In genomic region chr4:130711353-130711848, GRCm38 (mm10) we compare ENCODE assay signal across 16 mouse cellular contexts. TPM values are rescaled to one million over a fixed set of nuclear protein-coding genes. Genes with fewer than 3 reads are reported as not detected.
DNase-seq lines count a peak whose midpoint lies in the region; ATAC-seq and TF ChIP-seq lines count a peak whose summit lies in the region.
"Had no signal": no experiment of that assay in that cellular context is flagged by ENCODE, and none has a peak within 500 bp of the region (broad histone marks: within the 10 kb centered on the region; RNA-seq: fewer than 3 reads in every experiment).

No protein-coding gene starts in this region.

- H3K9ac ChIP-seq in forebrain, embryonic 12.5 days: no peak overlapping the region
- H3K9ac ChIP-seq in forebrain, embryonic 16.5 days (replicated peaks; ENCODE audit: low read depth, low read length): no peak overlapping the region
- no peak overlapping the region for H3K9ac ChIP-seq in neural tube, embryonic 13.5 days
- H3K9ac ChIP-seq in intestine, embryonic 16.5 days (ENCODE audit: low read depth, low read length): no peak overlapping the region
- no peak overlapping the region for H3K9ac ChIP-seq in neural tube, embryonic 15.5 days (replicated peaks)
- H3K9ac ChIP-seq: heart, embryonic 13.5 days; limb, embryonic 15.5 days; stomach, embryonic 15.5 days had no signal

- peaks cover 14% of the 10 kb centered on the region; the same call in 1 of the 2 replicates for H3K36me3 ChIP-seq in forebrain, embryonic 12.5 days (replicated peaks)
- no peaks in the 10 kb centered on the region for H3K36me3 ChIP-seq in forebrain, embryonic 16.5 days (ENCODE audit: control insufficient read depth, insufficient read depth)
- H3K36me3 ChIP-seq in neural tube, embryonic 13.5 days: no peaks in the 10 kb centered on the region
- H3K36me3 ChIP-seq in intestine, embryonic 16.5 days (ENCODE audit: control insufficient read depth, insufficient read depth, low read length): no peaks in the 10 kb centered on the region
- 0 out of 2 replicates have a peak, but pooled peaks cover 3% of the 10 kb centered on the region for H3K36me3 ChIP-seq in neural tube, embryonic 15.5 days
- H3K36me3 ChIP-seq: stomach, embryonic 15.5 days had no signal

- no peak for DNase-seq in neural tube, embryonic 10.5 days (ENCODE audit: extremely low spot score, low spot score)
- DNase-seq in left cerebral cortex, adult 2 months (ENCODE audit: extremely low spot score in 1 of 2, low spot score in 2 of 2): no peak
- DNase-seq: B cell, adult 2 months; cerebellum, adult 18-20 months; cerebellum, postnatal 36 days; thymus, adult 2 months had no signal

- no peak overlapping the region for H3K4me2 ChIP-seq in forebrain, embryonic 12.5 days
- H3K4me2 ChIP-seq in forebrain, embryonic 16.5 days (ENCODE audit: low read length): no peak overlapping the region
- H3K4me2 ChIP-seq in neural tube, embryonic 13.5 days: no peak overlapping the region
- no peak overlapping the region for H3K4me2 ChIP-seq in intestine, embryonic 16.5 days (ENCODE audit: low read depth, low read length)
- H3K4me2 ChIP-seq in neural tube, embryonic 15.5 days: no peak overlapping the region
- H3K4me2 ChIP-seq: heart, embryonic 13.5 days; limb, embryonic 15.5 days; stomach, embryonic 15.5 days had no signal

- H3K27ac ChIP-seq in forebrain, embryonic 12.5 days: peak overlapping the region; percentile 50; the same call in 1 of the 2 replicates
- no peak overlapping the region for H3K27ac ChIP-seq in forebrain, embryonic 16.5 days (ENCODE audit: low read length)
- H3K27ac ChIP-seq in neural tube, embryonic 13.5 days (replicated peaks): no peak overlapping the region
- no peak overlapping the region for H3K27ac ChIP-seq in intestine, embryonic 16.5 days (ENCODE audit: low read length)
- no peak overlapping the region for H3K27ac ChIP-seq in neural tube, embryonic 15.5 days (replicated peaks)
- H3K27ac ChIP-seq in left cerebral cortex, adult 2 months: no peak overlapping the region
- H3K27ac ChIP-seq: heart, embryonic 13.5 days; limb, embryonic 15.5 days had no signal

- WGBS in forebrain, embryonic 12.5 days: 18% methylated on average over 5 of the region's 5 CpGs
- WGBS in forebrain, embryonic 16.5 days: 8% methylated on average over 5 of the region's 5 CpGs
- WGBS in neural tube, embryonic 13.5 days: 48% methylated on average over 5 of the region's 5 CpGs
- 52% methylated on average over 5 of the region's 5 CpGs for WGBS in intestine, embryonic 16.5 days
- 50% methylated on average over 5 of the region's 5 CpGs for WGBS in neural tube, embryonic 15.5 days

- no peak for TF ChIP-seq CTCF in left cerebral cortex, adult 2 months (IDR thresholded peaks at IDR 0.05)

- H3K27me3 ChIP-seq in forebrain, embryonic 12.5 days: no peaks in the 10 kb centered on the region
- no peaks in the 10 kb centered on the region for H3K27me3 ChIP-seq in forebrain, embryonic 16.5 days (replicated peaks; ENCODE audit: control insufficient read depth, insufficient read depth, low read length)
- no peaks in the 10 kb centered on the region for H3K27me3 ChIP-seq in neural tube, embryonic 13.5 days
- no peaks in the 10 kb centered on the region for H3K27me3 ChIP-seq in intestine, embryonic 16.5 days (replicated peaks; ENCODE audit: control insufficient read depth, insufficient read depth, low read length)
- no peaks in the 10 kb centered on the region for H3K27me3 ChIP-seq in neural tube, embryonic 15.5 days (replicated peaks)
- H3K27me3 ChIP-seq: heart, embryonic 13.5 days; limb, embryonic 15.5 days; stomach, embryonic 15.5 days had no signal

- H3K9me3 ChIP-seq in forebrain, embryonic 12.5 days: no peaks in the 10 kb centered on the region
- no peaks in the 10 kb centered on the region for H3K9me3 ChIP-seq in forebrain, embryonic 16.5 days (ENCODE audit: control insufficient read depth, low read length)
- H3K9me3 ChIP-seq in neural tube, embryonic 13.5 days: no peaks in the 10 kb centered on the region
- no peaks in the 10 kb centered on the region for H3K9me3 ChIP-seq in intestine, embryonic 16.5 days (ENCODE audit: control insufficient read depth, low read length)
- no peaks in the 10 kb centered on the region for H3K9me3 ChIP-seq in neural tube, embryonic 15.5 days (replicated peaks)
- H3K9me3 ChIP-seq: heart, embryonic 13.5 days; limb, embryonic 15.5 days; stomach, embryonic 15.5 days had no signal

- 0 out of 2 replicates have a peak, but pooled peaks have one; percentile 41 for ATAC-seq in forebrain, embryonic 12.5 days (ENCODE audit: low FRiP score)
- ATAC-seq in forebrain, embryonic 16.5 days: no peak
- ATAC-seq in neural tube, embryonic 13.5 days (ENCODE audit: low read depth): 0 out of 2 replicates have a peak, but pooled peaks have one; percentile 19
- ATAC-seq in intestine, embryonic 16.5 days: peak; percentile 22; the same call in 1 of the 2 replicates
- 0 out of 2 replicates have a peak, but pooled peaks have one; percentile 17 for ATAC-seq in neural tube, embryonic 15.5 days (ENCODE audit: low FRiP score)
- no peak for ATAC-seq in activated CD4-positive, CD25-positive, alpha-beta regulatory T cell, adult 4 months

- H3K4me3 ChIP-seq in forebrain, embryonic 12.5 days (replicated peaks): no peak overlapping the region
- H3K4me3 ChIP-seq in forebrain, embryonic 16.5 days (replicated peaks; ENCODE audit: low read length): no peak overlapping the region
- no peak overlapping the region for H3K4me3 ChIP-seq in neural tube, embryonic 13.5 days
- H3K4me3 ChIP-seq in intestine, embryonic 16.5 days (ENCODE audit: low read length): no peak overlapping the region
- H3K4me3 ChIP-seq in neural tube, embryonic 15.5 days (replicated peaks): no peak overlapping the region
- no peak overlapping the region for H3K4me3 ChIP-seq in left cerebral cortex, adult 2 months
- H3K4me3 ChIP-seq: heart, embryonic 13.5 days; limb, embryonic 15.5 days; myocyte; stomach, embryonic 15.5 days had no signal

- H3K4me1 ChIP-seq in forebrain, embryonic 12.5 days: peaks cover 61% of the 10 kb centered on the region
- peaks cover 25% of the 10 kb centered on the region for H3K4me1 ChIP-seq in forebrain, embryonic 16.5 days (replicated peaks; ENCODE audit: control insufficient read depth, insufficient read depth, low read length)
- H3K4me1 ChIP-seq in neural tube, embryonic 13.5 days (replicated peaks): peaks cover 65% of the 10 kb centered on the region
- H3K4me1 ChIP-seq in intestine, embryonic 16.5 days (ENCODE audit: control insufficient read depth, insufficient read depth, low read length): peaks cover 47% of the 10 kb centered on the region
- H3K4me1 ChIP-seq in neural tube, embryonic 15.5 days: peaks cover 50% of the 10 kb centered on the region

- intact Hi-C loops in left cerebral cortex, adult 2 months (cut with DNase I): no loop called here

RNA-seq across cellular contexts. Expression of gene Pum1, which starts 48.3 kb away (rescaled TPM):
- polyA plus RNA-seq in forebrain, embryonic 12.5 days (2016; fragmentation: Nextera tagmentation; extraction: Ambion mirVana): 134 and 141 TPM in 2 replicates
- polyA plus RNA-seq in forebrain, embryonic 16.5 days (2015; fragmentation: Nextera tagmentation; extraction: Ambion mirVana): 137 and 142 TPM in 2 replicates
- 86.3 and 100 TPM in 2 replicates for polyA plus RNA-seq in neural tube, embryonic 13.5 days (2015; fragmentation: Nextera tagmentation; extraction: Ambion mirVana)
- polyA plus RNA-seq in intestine, embryonic 16.5 days (2015; fragmentation: Nextera tagmentation; extraction: Ambion mirVana): 57.8 and 60.8 TPM in 2 replicates
- 75.8 and 79.3 TPM in 2 replicates for polyA plus RNA-seq in neural tube, embryonic 15.5 days (2015; fragmentation: Nextera tagmentation; extraction: Ambion mirVana)
- 100 to 1,000 TPM; 106 to 110 TPM for total RNA-seq in left cerebral cortex, adult 2 months (2021)
- 10 to 100 TPM; 59.1 to 64.8 TPM for polyA plus RNA-seq in activated CD4-positive, CD25-positive, alpha-beta regulatory T cell, adult 4 months (2017; shearing (Covaris generic))

Comparison
In these comparisons a context has a peak if more than half of its experiments do, and no peak if none do; other contexts are left out.
1. ATAC-seq: peak in forebrain, embryonic 12.5 days (single experiment), neural tube, embryonic 13.5 days (single experiment), intestine, embryonic 16.5 days (single experiment) and neural tube, embryonic 15.5 days (single experiment); none in forebrain, embryonic 16.5 days (single experiment) and activated CD4-positive, CD25-positive, alpha-beta regulatory T cell, adult 4 months (single experiment).